Mouse (Mus musculus) stomach, postnatal 0 days (tissue): ENCODE data around the gene Adgrg5.

Source experiments
- CTCF ChIP-seq: IDR thresholded peaks from 2 replicates; pipeline ENCODE4 v1.5.1; 2016; ENCODE audit warnings: antibody characterized with exemption, low read depth, mild to moderate bottlenecking, moderate library complexity
- EP300 ChIP-seq: optimal IDR thresholded peaks from 2 replicates; pipeline ENCODE3; 2016; ENCODE audit warnings: antibody characterized with exemption

DNA sequence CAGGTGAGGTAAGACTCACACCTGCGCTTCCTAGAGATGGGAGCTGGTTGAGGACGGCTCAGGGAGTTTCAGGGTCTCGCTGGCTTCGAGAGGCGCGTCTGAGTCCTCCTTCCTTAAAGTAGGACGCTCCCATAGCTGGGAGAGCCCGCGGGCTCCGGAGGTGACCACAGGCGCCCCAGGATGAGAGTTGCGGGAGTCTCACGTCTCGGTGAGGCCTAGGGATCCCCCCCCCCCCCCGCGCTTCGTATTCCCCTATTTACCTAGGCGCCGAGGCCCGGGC, 47.7 kb upstream of the Adgrg5 start:
- no peak for TF ChIP-seq CTCF
- no peak for TF ChIP-seq EP300
